Mouse (Mus musculus) neural tube, embryonic 14.5 days (tissue): ENCODE measurements around the gene Inca1. TPM values are rescaled to one million over a fixed set of nuclear protein-coding genes. Genes with fewer than 3 reads are reported as not detected.

Experiments
- microRNA-seq: library from miRNA; unstranded; fragments of <30 nt; microRNA quantifications from one replicate; pipeline ENCODE4, GENCODE M21; 2016
- polyA plus RNA-seq: library from polyadenylated mRNA; unstranded; fragments of >200 nt; fragmentation: Nextera tagmentation; extraction: Ambion mirVana; gene quantifications from 2 replicates; pipeline ENCODE4 v1.2.1, GENCODE M21; 2014

Gene Inca1
- polyA plus RNA-seq, 1 experiment from 2014 or later: 1.4 TPM

Small RNA genes within 50 kb of the gene (microRNA-seq; reads per million reads assigned to microRNA genes)
- not detected for gene Mir6925

Other genes with a start within 250 kb of the Inca1 start
- gene Med11, start 248.2 kb downstream of the Inca1 start, polyA plus RNA-seq: 41.4 and 46.6 TPM in 2 replicates
- 0.31 and 1.5 TPM in 2 replicates for gene Zmynd15, start 240.7 kb downstream of the Inca1 start, polyA plus RNA-seq
- 1.2 and 14.6 TPM in 2 replicates for gene Cxcl16, start 240.2 kb downstream of the Inca1 start, polyA plus RNA-seq
- 1.8 and 3.7 TPM in 2 replicates for gene Tm4sf5, start 194.9 kb downstream of the Inca1 start, polyA plus RNA-seq
- gene Vmo1, start 185.5 kb downstream of the Inca1 start, polyA plus RNA-seq: not detected in 2 replicates
- gene Gltpd2, start 181.0 kb downstream of the Inca1 start, polyA plus RNA-seq: 0.27 TPM in 1 of 2 replicates, not detected in the other
- gene Psmb6, start 174.8 kb downstream of the Inca1 start, polyA plus RNA-seq: 743 and 801 TPM in 2 replicates
- not detected in 2 replicates for gene Gm40193, start 167.2 kb downstream of the Inca1 start, polyA plus RNA-seq
- 13.7 and 16.6 TPM in 2 replicates for gene Pld2, start 160.1 kb downstream of the Inca1 start, polyA plus RNA-seq
- 20.2 and 22.0 TPM in 2 replicates for gene Mink1, start 137.3 kb downstream of the Inca1 start, polyA plus RNA-seq
- not detected in 2 replicates for gene 4930544D05Rik, start 84.3 kb downstream of the Inca1 start, polyA plus RNA-seq
- gene Chrne, start 80.9 kb downstream of the Inca1 start, polyA plus RNA-seq: 0.22 TPM in 1 of 2 replicates, not detected in the other
- 0.27 and 0.31 TPM in 2 replicates for gene Gp1ba, start 61.0 kb downstream of the Inca1 start, polyA plus RNA-seq
- gene Rnf167, start 52.9 kb downstream of the Inca1 start, polyA plus RNA-seq: 98.6 and 110 TPM in 2 replicates
- gene Slc25a11, start 52.7 kb downstream of the Inca1 start, polyA plus RNA-seq: 156 and 172 TPM in 2 replicates
- gene Pfn1, start 45.5 kb downstream of the Inca1 start, polyA plus RNA-seq: 578 and 686 TPM in 2 replicates
- gene Eno3, start 43.0 kb downstream of the Inca1 start, polyA plus RNA-seq: 8.3 and 10.1 TPM in 2 replicates
- 136 and 151 TPM in 2 replicates for gene Spag7, start 30.7 kb downstream of the Inca1 start, polyA plus RNA-seq
- gene Camta2, start 12.1 kb downstream of the Inca1 start, polyA plus RNA-seq: 24.9 and 29.0 TPM in 2 replicates
- 3.1 and 3.2 TPM in 2 replicates for gene Kif1c, start 393 bp upstream of the Inca1 start, polyA plus RNA-seq
- 16.3 and 19.8 TPM in 2 replicates for gene Zfp3, start 64.1 kb upstream of the Inca1 start, polyA plus RNA-seq
- gene Scimp, start 112.4 kb upstream of the Inca1 start, polyA plus RNA-seq: not detected in 2 replicates
- 80.7 and 80.9 TPM in 2 replicates for gene Rabep1, start 144.6 kb upstream of the Inca1 start, polyA plus RNA-seq